Mouse (Mus musculus) yolk sac, embryonic 10.5 days (tissue): ENCODE measurements around the gene Kpna7.
"Not testable (repeated sequence)": the region's sequence is repeated elsewhere in the genome, so short reads cannot be mapped to it uniquely, and the experiment has no call there.

Source experiments
- DNase-seq: peaks from one replicate; pipeline ENCODE4 v3.0.0-alpha.2; 2017; ENCODE audit warnings: low spot score

Gene Kpna7

GRCm38 (mm10) chr5:145102706-145103105 lies 18.9 kb upstream of the Kpna7 start:
- no peak for DNase-seq

- DNase-seq = not testable (repeated sequence)
These were observed 17.6 kb upstream of the Kpna7 start for GRCm38 (mm10) chr5:145101451-145101850.

- DNase-seq = no peak
These were observed 17.1 kb upstream of the Kpna7 start for GRCm38 (mm10) chr5:145100960-145101359.

GRCm38 (mm10) chr5:145098340-145098821 lies 14.6 kb upstream of the Kpna7 start:
- no peak for DNase-seq

GRCm38 (mm10) chr5:145096195-145096594 lies 12.4 kb upstream of the Kpna7 start:
- DNase-seq = no peak

GRCm38 (mm10) chr5:145089878-145090277 lies 6.0 kb upstream of the Kpna7 start:
- no peak for DNase-seq

GRCm38 (mm10) chr5:145088186-145088585 lies 4.4 kb upstream of the Kpna7 start:
- DNase-seq = no peak

- DNase-seq = no peak
These were observed 992 bp upstream of the Kpna7 start for GRCm38 (mm10) chr5:145084822-145085221.

- DNase-seq = not testable (repeated sequence)
These were observed 629 bp downstream of the Kpna7 start for GRCm38 (mm10) chr5:145083201-145083600.

- DNase-seq = no peak
These were observed 1.8 kb downstream of the Kpna7 start for GRCm38 (mm10) chr5:145081866-145082613.

GRCm38 (mm10) chr5:145075081-145075480 lies 8.7 kb downstream of the Kpna7 start:
- DNase-seq = no peak

GRCm38 (mm10) chr5:145071342-145071741 lies 12.5 kb downstream of the Kpna7 start:
- DNase-seq = no peak

GRCm38 (mm10) chr5:145069707-145070106 lies 14.1 kb downstream of the Kpna7 start:
- peak; percentile 47 for DNase-seq

- no peak for DNase-seq
These were observed 15.0 kb downstream of the Kpna7 start for GRCm38 (mm10) chr5:145068863-145069262.

- DNase-seq = no peak
These were observed 19.0 kb downstream of the Kpna7 start for GRCm38 (mm10) chr5:145064765-145065340.

GRCm38 (mm10) chr5:145059524-145059923 lies 24.3 kb downstream of the Kpna7 start:
- no peak for DNase-seq

- DNase-seq = no peak
These were observed 25.1 kb downstream of the Kpna7 start for GRCm38 (mm10) chr5:145058722-145059121.

GRCm38 (mm10) chr5:145057907-145058306 lies 25.9 kb downstream of the Kpna7 start:
- DNase-seq = no peak

GRCm38 (mm10) chr5:145054187-145054586 lies 29.6 kb downstream of the Kpna7 start:
- not testable (repeated sequence) for DNase-seq

- DNase-seq = not testable (repeated sequence)
These were observed 41.1 kb downstream of the Kpna7 start, which contains the start of gene 1700018F24Rik for GRCm38 (mm10) chr5:145042690-145043089. 1700018F24Rik (plus strand) TSS chr5:145042990.

- no peak for DNase-seq
These were observed 42.2 kb downstream of the Kpna7 start for GRCm38 (mm10) chr5:145041628-145042027.

GRCm38 (mm10) chr5:145032391-145032790 lies 51.4 kb downstream of the Kpna7 start, which contains the start of gene Gm4871:
Gm4871 (minus strand) TSS chr5:145032754.
- DNase-seq = not testable (repeated sequence)

GRCm38 (mm10) chr5:145030476-145030875 lies 53.4 kb downstream of the Kpna7 start:
- not testable (repeated sequence) for DNase-seq
